Mouse (Mus musculus): ENCODE measurements around the gene Drosha. TPM values are rescaled to one million over a fixed set of nuclear protein-coding genes. Genes with fewer than 3 reads are reported as not detected.
A peak's percentile ranks its signal among the peaks of the same experiment; 100 is the strongest.
"Not testable (repeated sequence)": the region's sequence is repeated elsewhere in the genome, so short reads cannot be mapped to it uniquely, and the experiment has no call there.

Drosha gene
- polyA plus RNA-seq, 1 experiment from 2014 or later: 63.2 TPM

DNA sequence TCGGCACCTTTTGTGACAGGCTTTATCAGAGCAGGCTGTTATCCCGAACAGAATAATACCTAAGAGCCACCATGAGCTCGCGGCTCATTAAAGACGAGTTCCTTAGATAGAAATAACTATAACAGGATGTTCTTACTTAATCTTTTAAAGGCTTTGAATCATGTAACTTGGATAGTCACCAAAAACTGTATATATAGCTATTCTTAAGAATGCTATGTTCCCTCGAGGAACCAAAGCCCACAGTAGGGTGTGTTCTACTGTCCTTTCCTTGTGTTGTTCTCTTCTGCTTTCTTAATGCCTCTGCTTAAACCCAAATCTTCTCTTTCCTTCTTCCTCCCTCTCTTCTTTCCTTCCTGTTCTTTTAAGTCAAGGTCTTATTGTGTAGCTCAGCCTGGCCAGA is 26.6 kb upstream of the Drosha start:
- WGBS: 85% methylated on average over 6 of the region's 6 CpGs
- Histone ChIP-seq H3K27ac (replicated peaks; ENCODE audit: low read depth, low read length) (no peak overlapping the region), H3K4me3 (replicated peaks; ENCODE audit: low read depth, low read length) (no peak overlapping the region), H3K36me3 (ENCODE audit: control insufficient read depth, insufficient read depth, low read length) (no peaks in the 10 kb centered on the region), H3K4me1 (ENCODE audit: control insufficient read depth, insufficient read depth, low read length) (no peaks in the 10 kb centered on the region), H3K4me2 (ENCODE audit: low read length) (no peak overlapping the region), H3K27me3 (ENCODE audit: control insufficient read depth, insufficient read depth, low read length) (no peaks in the 10 kb centered on the region), H3K9ac (replicated peaks; ENCODE audit: low read length) (no peak overlapping the region), H3K9me3 (ENCODE audit: control insufficient read depth, low read length) (no peaks in the 10 kb centered on the region)
- DNase-seq (no peak), ATAC-seq (ENCODE audit: low FRiP score, low TSS enrichment) (no peak)

DNA sequence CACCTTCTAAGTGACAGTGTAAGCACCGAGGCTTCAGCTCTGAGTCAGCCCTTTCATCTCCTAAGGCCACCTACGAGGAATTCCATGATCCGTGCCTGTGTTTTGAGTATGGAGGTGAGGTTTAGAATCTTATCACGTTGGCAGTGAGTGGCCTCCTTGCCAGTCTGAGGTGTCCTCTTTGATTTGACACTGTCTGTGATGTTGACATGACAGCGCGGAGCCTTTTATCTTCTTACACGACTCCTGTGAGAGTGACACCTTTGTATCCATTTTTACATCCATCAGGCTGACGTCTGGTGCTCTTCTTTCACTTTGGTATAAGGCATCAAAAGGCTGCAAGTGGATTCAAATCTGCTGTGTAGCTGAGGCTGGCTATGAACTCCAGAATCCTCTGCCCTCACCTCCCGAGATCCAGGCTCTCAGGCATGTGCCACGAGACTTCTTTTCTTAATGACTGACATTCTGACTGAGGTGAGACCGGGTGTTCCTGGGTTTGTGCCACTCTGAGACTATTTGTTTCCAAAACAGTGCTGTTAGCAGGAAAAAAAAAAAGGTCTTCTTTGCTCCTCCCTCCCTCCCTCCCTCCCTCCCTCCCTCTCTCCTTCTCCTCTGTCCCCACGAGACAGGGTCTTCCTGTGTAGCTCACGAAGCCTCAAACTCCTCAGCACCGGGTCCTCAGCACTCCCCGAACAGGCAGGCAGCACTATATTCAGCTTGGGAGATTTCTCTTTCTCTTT is 24.0 kb upstream of the Drosha start:
- H3K4me1 ChIP-seq (ENCODE audit: control insufficient read depth, insufficient read depth, low read length): no peaks in the 10 kb centered on the region
- no peaks in the 10 kb centered on the region for H3K36me3 ChIP-seq (ENCODE audit: control insufficient read depth, insufficient read depth, low read length)
- H3K9ac ChIP-seq (replicated peaks; ENCODE audit: low read length): no peak overlapping the region
- WGBS: 56% methylated on average over 15 of the region's 15 CpGs
- H3K27ac ChIP-seq (replicated peaks; ENCODE audit: low read depth, low read length): no peak overlapping the region
- H3K4me3 ChIP-seq (replicated peaks; ENCODE audit: low read depth, low read length): no peak overlapping the region
- no peak overlapping the region for H3K4me2 ChIP-seq (ENCODE audit: low read length)
- peak; percentile 39 for DNase-seq
- no peaks in the 10 kb centered on the region for H3K27me3 ChIP-seq (ENCODE audit: control insufficient read depth, insufficient read depth, low read length)
- peak; percentile 39; the same call in 1 of the 2 replicates for ATAC-seq (ENCODE audit: low FRiP score, low TSS enrichment)
- no peaks in the 10 kb centered on the region for H3K9me3 ChIP-seq (ENCODE audit: control insufficient read depth, low read length)

- H3K27ac ChIP-seq (replicated peaks; ENCODE audit: low read depth, low read length); H3K4me3 ChIP-seq (replicated peaks; ENCODE audit: low read depth, low read length); ATAC-seq (ENCODE audit: low FRiP score, low TSS enrichment); H3K36me3 ChIP-seq (ENCODE audit: control insufficient read depth, insufficient read depth, low read length); H3K27me3 ChIP-seq (ENCODE audit: control insufficient read depth, insufficient read depth, low read length); DNase-seq; H3K9me3 ChIP-seq (ENCODE audit: control insufficient read depth, low read length); H3K4me2 ChIP-seq (ENCODE audit: low read length); H3K9ac ChIP-seq (replicated peaks; ENCODE audit: low read length); H3K4me1 ChIP-seq (ENCODE audit: control insufficient read depth, insufficient read depth, low read length): not testable (repeated sequence)
- WGBS: 74% methylated on average over 2 of the region's 2 CpGs
These were observed 23.5 kb upstream of the Drosha start for GRCm38 (mm10) chr15:12801142-12801506.

DNA sequence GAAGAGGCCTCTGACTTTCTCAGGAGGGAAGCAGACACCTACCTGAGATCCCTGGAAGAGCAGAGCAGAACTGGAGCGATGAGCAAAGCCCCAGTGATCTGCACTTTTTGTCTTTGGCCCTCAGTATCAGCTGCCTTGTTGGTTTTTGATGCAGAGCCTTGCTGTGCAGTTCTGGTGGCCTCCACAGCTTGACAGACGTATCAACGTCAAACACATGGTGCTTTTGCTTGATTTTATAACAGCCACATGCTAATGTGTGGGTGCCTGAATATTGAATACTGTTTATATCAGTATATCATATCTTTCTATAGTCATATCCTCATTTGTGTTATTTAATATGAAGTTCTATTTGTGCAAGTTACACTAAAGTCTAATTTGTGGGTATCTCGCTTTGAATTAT is 19.5 kb upstream of the Drosha start:
- DNase-seq (no peak), ATAC-seq (ENCODE audit: low FRiP score, low TSS enrichment) (no peak)
- 84% methylated on average over 4 of the region's 4 CpGs for WGBS
- no peaks in the 10 kb centered on the region for H3K9me3 ChIP-seq (ENCODE audit: control insufficient read depth, low read length)
- no peak overlapping the region for H3K27ac ChIP-seq (replicated peaks; ENCODE audit: low read depth, low read length)
- H3K4me2 ChIP-seq (ENCODE audit: low read length): no peak overlapping the region
- no peaks in the 10 kb centered on the region for H3K4me1 ChIP-seq (ENCODE audit: control insufficient read depth, insufficient read depth, low read length)
- no peak overlapping the region for H3K9ac ChIP-seq (replicated peaks; ENCODE audit: low read length)
- no peak overlapping the region for H3K4me3 ChIP-seq (replicated peaks; ENCODE audit: low read depth, low read length)
- no peaks in the 10 kb centered on the region for H3K27me3 ChIP-seq (ENCODE audit: control insufficient read depth, insufficient read depth, low read length)
- H3K36me3 ChIP-seq (ENCODE audit: control insufficient read depth, insufficient read depth, low read length): peaks cover 25% of the 10 kb centered on the region

DNA sequence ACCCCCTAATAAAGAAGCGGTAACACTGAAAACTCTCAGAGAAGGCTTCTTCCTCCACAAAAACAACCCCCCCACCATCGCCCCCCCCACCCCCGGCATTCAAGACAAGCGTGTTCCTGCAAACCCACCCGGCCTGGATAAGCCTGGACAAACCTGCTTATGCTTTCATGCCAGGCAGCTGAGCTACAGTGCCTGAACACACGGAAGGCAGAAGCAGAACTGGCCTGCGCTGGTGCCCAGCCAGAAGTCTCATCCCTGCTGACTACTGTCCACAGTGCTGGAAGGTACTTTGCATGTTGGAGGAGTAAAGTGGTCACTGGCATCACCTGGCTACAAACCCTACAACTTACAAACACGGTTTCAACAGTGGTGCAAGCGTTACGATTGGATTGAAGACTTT is 17.5 kb upstream of the Drosha start:
- Histone ChIP-seq H3K4me1 (ENCODE audit: control insufficient read depth, insufficient read depth, low read length) (no peaks in the 10 kb centered on the region), H3K4me2 (ENCODE audit: low read length) (no peak overlapping the region), H3K4me3 (replicated peaks; ENCODE audit: low read depth, low read length) (no peak overlapping the region), H3K9me3 (ENCODE audit: control insufficient read depth, low read length) (no peaks in the 10 kb centered on the region), H3K36me3 (ENCODE audit: control insufficient read depth, insufficient read depth, low read length) (peaks cover 45% of the 10 kb centered on the region), H3K9ac (replicated peaks; ENCODE audit: low read length) (no peak overlapping the region), H3K27me3 (ENCODE audit: control insufficient read depth, insufficient read depth, low read length) (no peaks in the 10 kb centered on the region), H3K27ac (replicated peaks; ENCODE audit: low read depth, low read length) (no peak overlapping the region)
- DNase-seq (no peak), ATAC-seq (ENCODE audit: low FRiP score, low TSS enrichment) (no peak)
- WGBS: 96% methylated on average over 10 of the region's 10 CpGs

DNA sequence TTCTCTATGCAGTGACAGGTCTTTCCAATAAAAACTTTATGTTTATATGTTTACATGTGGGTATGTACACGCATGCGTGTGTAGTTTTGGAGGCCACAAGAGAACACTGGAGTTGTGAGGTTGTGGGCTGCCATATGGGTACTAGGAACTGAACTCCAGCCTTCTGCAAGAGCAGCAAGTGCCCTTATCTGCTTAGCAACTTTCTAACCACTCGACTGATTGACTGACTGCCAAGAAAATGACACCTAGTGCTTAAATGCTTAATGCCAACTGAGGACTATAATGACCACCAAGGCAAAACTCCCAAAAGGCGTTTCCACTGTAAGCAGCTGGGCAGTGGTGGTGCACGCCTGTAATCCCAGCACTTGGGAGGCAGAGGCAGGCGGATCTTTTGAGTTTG is 15.3 kb upstream of the Drosha start:
- 94% methylated on average over 6 of the region's 6 CpGs for WGBS
- H3K9me3 ChIP-seq (ENCODE audit: control insufficient read depth, low read length): no peaks in the 10 kb centered on the region
- H3K27me3 ChIP-seq (ENCODE audit: control insufficient read depth, insufficient read depth, low read length): no peaks in the 10 kb centered on the region
- no peak overlapping the region for H3K4me2 ChIP-seq (ENCODE audit: low read length)
- H3K4me1 ChIP-seq (ENCODE audit: control insufficient read depth, insufficient read depth, low read length): no peaks in the 10 kb centered on the region
- H3K36me3 ChIP-seq (ENCODE audit: control insufficient read depth, insufficient read depth, low read length): peaks cover 65% of the 10 kb centered on the region
- H3K27ac ChIP-seq (replicated peaks; ENCODE audit: low read depth, low read length): no peak overlapping the region
- no peak overlapping the region for H3K4me3 ChIP-seq (replicated peaks; ENCODE audit: low read depth, low read length)
- ATAC-seq (ENCODE audit: low FRiP score, low TSS enrichment): no peak
- H3K9ac ChIP-seq (replicated peaks; ENCODE audit: low read length): no peak overlapping the region
- no peak for DNase-seq

DNA sequence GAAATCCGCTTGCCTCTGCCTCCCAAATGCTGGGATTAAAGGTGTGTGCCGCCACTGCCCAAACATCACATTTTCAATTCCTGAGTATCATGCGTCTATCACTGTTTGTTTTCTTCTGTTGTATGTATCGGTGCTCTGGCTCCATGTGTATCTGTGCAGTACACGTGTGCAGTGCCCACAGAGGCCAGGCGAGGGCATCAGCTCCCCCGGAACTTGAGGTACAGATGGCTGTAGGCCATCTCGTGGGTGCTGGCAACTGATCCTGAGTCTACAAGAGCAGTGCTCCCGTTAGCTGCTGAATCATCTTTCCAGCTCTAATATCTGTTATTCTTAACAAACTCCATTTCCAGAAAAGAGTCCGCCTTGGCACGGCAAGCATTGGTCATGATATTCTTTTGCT is 12.0 kb upstream of the Drosha start:
- H3K4me3 ChIP-seq (replicated peaks; ENCODE audit: low read depth, low read length): no peak overlapping the region
- no peaks in the 10 kb centered on the region for H3K9me3 ChIP-seq (ENCODE audit: control insufficient read depth, low read length)

DNA sequence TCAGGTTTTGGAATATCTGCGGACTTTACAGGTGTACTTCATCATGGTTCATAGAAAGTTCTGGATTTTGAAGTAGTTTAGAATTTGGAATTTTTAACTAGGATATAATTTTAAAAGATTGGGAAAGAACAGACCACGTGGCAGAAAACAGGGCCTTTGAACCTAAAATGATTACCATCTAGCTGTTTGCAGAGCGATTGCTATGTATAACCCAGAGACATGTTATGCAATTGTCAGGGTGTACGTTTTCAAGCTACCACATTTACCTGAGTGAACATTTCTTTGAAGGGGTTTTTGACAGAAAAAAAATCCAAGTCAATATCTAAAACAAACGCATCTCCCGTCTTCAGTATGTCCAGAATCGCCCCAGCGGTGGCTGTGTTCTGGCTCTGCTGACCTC is 7.0 kb upstream of the Drosha start:
- no peaks in the 10 kb centered on the region for H3K4me1 ChIP-seq (ENCODE audit: control insufficient read depth, insufficient read depth, low read length)
- H3K36me3 ChIP-seq (ENCODE audit: control insufficient read depth, insufficient read depth, low read length): peaks cover 89% of the 10 kb centered on the region
- no peak overlapping the region for H3K27ac ChIP-seq (replicated peaks; ENCODE audit: low read depth, low read length)
- no peaks in the 10 kb centered on the region for H3K9me3 ChIP-seq (ENCODE audit: control insufficient read depth, low read length)
- no peak overlapping the region for H3K4me3 ChIP-seq (replicated peaks; ENCODE audit: low read depth, low read length)
- H3K27me3 ChIP-seq (ENCODE audit: control insufficient read depth, insufficient read depth, low read length): no peaks in the 10 kb centered on the region
- ATAC-seq (ENCODE audit: low FRiP score, low TSS enrichment) (no peak), DNase-seq (no peak)
- WGBS: 96% methylated on average over 8 of the region's 8 CpGs
- H3K9ac ChIP-seq (replicated peaks; ENCODE audit: low read length): no peak overlapping the region
- no peak overlapping the region for H3K4me2 ChIP-seq (ENCODE audit: low read length)

More for the DNA sequence above, 12.0 kb upstream of the Drosha start:
- DNase-seq: no peak
- 97% methylated on average over 11 of the region's 11 CpGs for WGBS
- H3K4me2 ChIP-seq (ENCODE audit: low read length): no peak overlapping the region
- ATAC-seq (ENCODE audit: low FRiP score, low TSS enrichment): no peak
- no peak overlapping the region for H3K9ac ChIP-seq (replicated peaks; ENCODE audit: low read length)
- no peaks in the 10 kb centered on the region for H3K4me1 ChIP-seq (ENCODE audit: control insufficient read depth, insufficient read depth, low read length)
- H3K27me3 ChIP-seq (ENCODE audit: control insufficient read depth, insufficient read depth, low read length): no peaks in the 10 kb centered on the region
- H3K27ac ChIP-seq (replicated peaks; ENCODE audit: low read depth, low read length): no peak overlapping the region
- peaks cover 92% of the 10 kb centered on the region for H3K36me3 ChIP-seq (ENCODE audit: control insufficient read depth, insufficient read depth, low read length)

Measured in midbrain, embryonic 14.5 days (tissue).